10 mouse cellular contexts compared by ENCODE assay signal in the genomic region with DNA sequence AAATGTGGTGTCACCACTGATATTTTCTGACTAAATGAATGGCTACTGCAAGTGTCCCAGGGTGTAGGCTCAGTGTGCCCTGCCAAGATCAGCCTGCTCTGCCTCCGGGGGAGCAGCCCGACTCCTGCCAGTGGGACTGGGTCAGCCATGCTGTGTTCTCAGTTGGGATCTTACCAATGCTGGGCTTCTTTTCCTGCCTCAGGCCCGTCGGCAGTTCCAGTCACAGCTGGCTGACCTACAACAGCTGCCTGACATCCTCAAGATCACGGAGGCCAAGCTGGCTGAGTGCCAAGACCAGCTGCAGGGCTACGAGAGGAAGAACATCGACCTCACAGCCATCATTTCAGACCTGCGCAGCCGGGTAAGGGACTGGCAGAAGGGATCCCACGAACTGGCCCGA. TPM values are rescaled to one million over a fixed set of nuclear protein-coding genes. Genes with fewer than 3 reads are reported as not detected.
DNase-seq lines count a peak whose midpoint lies in the region; TF ChIP-seq lines count a peak whose summit lies in the region.
"Had no signal": no experiment of that assay in that cellular context is flagged by ENCODE, and none has a peak within 500 bp of the region (broad histone marks: within the 10 kb centered on the region; RNA-seq: fewer than 3 reads in every experiment).

No protein-coding gene starts in this region.

- H3K27ac ChIP-seq in layer of hippocampus, adult 2 months: no peak overlapping the region; the same call in 1 of the 2 replicates
- H3K27ac ChIP-seq: heart, embryonic 15.5 days; macrophage had no signal

- H3K4me3 ChIP-seq in layer of hippocampus, adult 2 months: no peak overlapping the region
- H3K4me3 ChIP-seq: heart, embryonic 15.5 days had no signal

- no peak for TF ChIP-seq CTCF in layer of hippocampus, adult 2 months (conservative IDR thresholded peaks at IDR 0.05)

- DNase-seq in layer of hippocampus, adult 2 months (ENCODE audit: low spot score in 2 of 2): peak; percentile 8 to 15
- DNase-seq in layer of hippocampus, adult 9-10 months (ENCODE audit: low spot score): no peak
- peak; percentile 50 to 70 for DNase-seq in adrenal gland, adult (ENCODE audit: inconsistent age in 2 of 2, low spot score in 1 of 2)
- peak; percentile 48 to 57 for DNase-seq in cerebellum, postnatal 14 days
- DNase-seq in kidney, adult 8-10 months: peak; percentile 48 to 63
- peak; percentile 71 to 89 for DNase-seq in lung, postnatal 4 days
- peak; percentile 70 to 72 for DNase-seq in urinary bladder, postnatal 4 days (ENCODE audit: low spot score in 2 of 2)
- no peak for DNase-seq in yolk sac, embryonic 10.5 days (ENCODE audit: low spot score)

RNA-seq across cellular contexts. Expression of gene Gle1, which starts 13.2 kb away (rescaled TPM):
- 10 to 100 TPM; 48.0 to 48.9 TPM for total RNA-seq in layer of hippocampus, adult 2 months (2021)

RNA-seq across cellular contexts. Expression of gene Odf2, which starts 33.0 kb away (rescaled TPM):
- 100 to 1,000 TPM; 113 to 127 TPM for total RNA-seq in layer of hippocampus, adult 2 months (2021)

RNA-seq across cellular contexts. Expression of gene Sptan1, which starts 43.3 kb away (rescaled TPM):
- total RNA-seq in layer of hippocampus, adult 2 months (2021): 100 to 1,000 TPM; 879 to 882 TPM

RNA-seq across cellular contexts. Expression of gene Cercam, which starts 53.0 kb away (rescaled TPM):
- 1 to 10 TPM; 7.9 to 10.0 TPM for total RNA-seq in layer of hippocampus, adult 2 months (2021)

Comparison
In these comparisons a context has a peak if more than half of its experiments do, and no peak if none do; other contexts are left out.
1. DNase-seq: peak in layer of hippocampus, adult 2 months (2 of 2), adrenal gland, adult (2 of 2), cerebellum, postnatal 14 days (2 of 2), kidney, adult 8-10 months (2 of 2), lung, postnatal 4 days (2 of 2) and urinary bladder, postnatal 4 days (2 of 2); none in layer of hippocampus, adult 9-10 months (single experiment) and yolk sac, embryonic 10.5 days (single experiment).